Mouse (Mus musculus) kidney, postnatal 4 days (tissue): ENCODE data around the gene Gatd1.

Experiments used
- DNase-seq, 2 experiments: peaks; one replicate each; pipeline ENCODE4 v3.0.0; 2021; ENCODE audit warnings: mixed read lengths in 2 of 2

Gene Gatd1

GRCm38 (mm10) chr7:141441460-141441859 lies 27.5 kb upstream of the Gatd1 start:
- DNase-seq, result no peak

GRCm38 (mm10) chr7:141440613-141441012 lies 26.7 kb upstream of the Gatd1 start:
- DNase-seq, result peak; percentile 76 to 83

- no peak for DNase-seq
These were observed 25.9 kb upstream of the Gatd1 start for GRCm38 (mm10) chr7:141439811-141440210.

- no peak for DNase-seq
These were observed 25.3 kb upstream of the Gatd1 start for GRCm38 (mm10) chr7:141439140-141439679.

- no peak for DNase-seq
These were observed 24.4 kb upstream of the Gatd1 start for GRCm38 (mm10) chr7:141438201-141438968.

- peak; percentile 87 to 92 for DNase-seq
These were observed 23.5 kb upstream of the Gatd1 start, which contains the start of gene Slc25a22 for GRCm38 (mm10) chr7:141437178-141438120. Gene Slc25a22, minus strand, starts transcription at chr7:141437892.

- DNase-seq, result no peak
These were observed 22.6 kb upstream of the Gatd1 start for GRCm38 (mm10) chr7:141436523-141436892.

- no peak for DNase-seq
These were observed 22.1 kb upstream of the Gatd1 start for GRCm38 (mm10) chr7:141435856-141436522.

GRCm38 (mm10) chr7:141435129-141435855 lies 21.4 kb upstream of the Gatd1 start:
- DNase-seq, result peak; percentile 57 to 65

GRCm38 (mm10) chr7:141434464-141434863 lies 20.5 kb upstream of the Gatd1 start:
- DNase-seq, result peak in 1 of 2 experiments; percentile 65

GRCm38 (mm10) chr7:141433517-141434400 lies 19.8 kb upstream of the Gatd1 start:
- no peak for DNase-seq

- DNase-seq, result no peak
These were observed 19.0 kb upstream of the Gatd1 start for GRCm38 (mm10) chr7:141432741-141433516.

- no peak for DNase-seq
These were observed 18.3 kb upstream of the Gatd1 start for GRCm38 (mm10) chr7:141432186-141432611.

- no peak for DNase-seq
These were observed 17.7 kb upstream of the Gatd1 start for GRCm38 (mm10) chr7:141431434-141432185.

GRCm38 (mm10) chr7:141430585-141431240 lies 16.8 kb upstream of the Gatd1 start:
- DNase-seq, result no peak

GRCm38 (mm10) chr7:141429840-141430584 lies 16.1 kb upstream of the Gatd1 start:
- no peak for DNase-seq

GRCm38 (mm10) chr7:141429310-141429709 lies 15.4 kb upstream of the Gatd1 start, which contains the start of gene Cend1:
Gene Cend1, minus strand, starts transcription at chr7:141429491.
- peak; percentile 62 to 74 for DNase-seq

- no peak for DNase-seq
These were observed 14.8 kb upstream of the Gatd1 start for GRCm38 (mm10) chr7:141428701-141429100.
